Mouse (Mus musculus) thymus, postnatal 0 days (tissue): ENCODE data around the gene Cdk6. TPM values are rescaled to one million over a fixed set of nuclear protein-coding genes. Genes with fewer than 3 reads are reported as not detected.
"Not testable (repeated sequence)": the region's sequence is repeated elsewhere in the genome, so short reads cannot be mapped to it uniquely, and the experiment has no call there.

Source experiments
- DNase-seq: peaks from one replicate; pipeline ENCODE4 v3.0.0-alpha.2; 2015; ENCODE audit warnings: low spot score
- polyA plus RNA-seq: library from polyadenylated mRNA; unstranded; fragments of >200 nt; fragmentation: Nextera tagmentation; extraction: Ambion mirVana; gene quantifications from 2 replicates; pipeline ENCODE4 v1.2.1, GENCODE M21; 2015

Gene Cdk6
- polyA plus RNA-seq, 1 experiment from 2014 or later, result 61.5 TPM

DNA sequence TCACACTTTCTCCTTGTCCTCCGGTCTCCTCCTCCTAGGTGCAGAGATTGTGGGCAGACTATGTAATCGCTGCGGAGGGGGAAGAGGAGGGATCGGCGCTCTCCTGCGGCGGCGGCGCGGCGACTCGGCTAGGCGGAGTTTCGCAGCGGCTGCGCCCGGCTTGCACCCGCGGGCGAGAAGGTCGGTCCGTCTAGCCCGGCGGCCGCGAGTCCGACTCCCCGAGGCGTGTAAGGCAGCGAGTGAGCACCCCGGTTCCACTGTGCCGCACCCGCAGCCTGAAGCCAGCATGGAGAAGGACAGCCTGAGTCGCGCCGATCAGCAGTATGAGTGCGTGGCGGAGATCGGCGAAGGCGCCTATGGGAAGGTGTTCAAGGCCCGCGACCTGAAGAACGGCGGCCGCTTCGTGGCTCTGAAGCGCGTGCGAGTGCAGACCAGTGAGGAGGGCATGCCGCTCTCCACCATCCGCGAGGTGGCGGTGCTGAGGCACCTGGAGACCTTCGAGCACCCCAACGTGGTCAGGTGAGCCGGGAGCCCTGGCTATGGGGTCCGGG lies 2.9 kb downstream of the Cdk6 start:
- DNase-seq, result peak; percentile 83

DNA sequence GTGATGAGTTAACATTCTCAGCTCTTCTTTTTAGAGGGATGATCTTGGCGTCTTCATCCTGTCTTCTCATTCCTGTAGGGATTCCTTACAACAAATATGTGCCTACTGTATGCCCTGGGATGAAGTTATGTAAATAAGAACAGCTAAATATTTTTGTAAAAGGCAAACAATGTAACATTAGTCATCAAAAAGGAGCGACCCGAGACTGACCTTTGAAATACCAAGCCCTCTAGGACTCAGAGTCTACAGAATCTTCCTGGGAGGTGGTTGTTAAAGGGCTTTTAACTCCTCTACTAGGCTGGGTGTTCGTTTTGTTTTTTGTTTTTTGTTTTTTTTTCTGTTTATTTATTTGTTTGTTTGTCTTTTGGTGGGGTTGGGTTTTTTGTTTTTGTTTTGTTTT lies 4.3 kb downstream of the Cdk6 start:
- not testable (repeated sequence) for DNase-seq

DNA sequence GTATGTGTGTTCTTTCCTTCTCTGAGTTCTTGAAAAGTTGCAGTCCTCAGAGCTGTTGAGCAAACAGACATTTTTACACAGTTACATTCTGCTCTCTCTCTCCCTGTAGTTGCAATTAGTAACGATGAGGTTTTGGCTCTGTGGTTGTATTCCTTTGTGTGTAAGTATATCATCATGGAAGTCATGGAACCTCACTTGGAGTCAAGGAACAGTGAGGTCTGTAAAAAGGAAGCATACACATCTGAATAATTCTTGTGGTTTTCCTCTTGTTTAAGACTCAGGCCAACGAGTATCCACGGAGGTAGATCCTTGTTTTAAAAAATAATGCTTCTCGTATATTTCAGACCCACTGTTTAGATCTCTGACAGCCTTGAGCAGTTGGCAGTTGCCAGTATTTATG lies 8.1 kb downstream of the Cdk6 start:
- DNase-seq, result not testable (repeated sequence)

DNA sequence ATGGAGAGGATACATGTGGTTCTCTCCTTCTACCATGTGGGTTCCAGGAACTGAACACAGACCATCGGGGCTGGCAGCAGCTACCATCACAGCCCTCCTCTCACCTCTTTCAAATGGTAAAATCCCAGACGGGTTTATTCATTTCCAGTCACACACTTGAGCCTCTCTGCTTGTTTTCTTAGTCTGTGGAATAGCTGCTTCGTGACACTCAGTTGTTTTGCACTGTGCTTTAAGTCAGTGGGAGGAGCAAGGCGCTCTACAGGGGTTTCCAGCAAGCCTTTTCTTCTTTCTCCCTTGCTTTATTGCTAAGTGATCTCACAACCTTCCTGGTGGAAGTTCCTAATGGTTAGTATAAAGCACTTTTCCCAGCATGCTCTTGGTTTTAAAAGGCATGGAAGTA lies 10.6 kb downstream of the Cdk6 start:
- DNase-seq, result not testable (repeated sequence)

DNA sequence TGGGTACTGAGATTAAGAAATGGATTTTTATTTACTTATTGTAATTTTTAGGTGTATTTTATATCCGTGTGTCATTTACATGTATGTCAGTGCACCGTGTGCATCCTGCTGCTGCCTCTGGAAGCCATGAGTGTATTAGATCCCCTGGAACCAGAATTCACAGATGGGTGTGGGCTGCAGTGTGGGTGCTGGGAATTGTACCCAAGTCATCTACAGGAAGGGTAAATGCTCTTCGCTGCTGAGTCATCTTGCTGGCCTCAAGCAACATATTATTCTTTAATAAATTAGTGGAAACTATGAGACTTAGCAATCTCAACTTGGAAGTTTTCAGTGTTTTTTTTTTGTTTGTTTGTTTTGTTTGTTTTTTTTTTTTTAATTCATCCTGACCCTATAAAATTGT lies 11.0 kb downstream of the Cdk6 start:
- no peak for DNase-seq

DNA sequence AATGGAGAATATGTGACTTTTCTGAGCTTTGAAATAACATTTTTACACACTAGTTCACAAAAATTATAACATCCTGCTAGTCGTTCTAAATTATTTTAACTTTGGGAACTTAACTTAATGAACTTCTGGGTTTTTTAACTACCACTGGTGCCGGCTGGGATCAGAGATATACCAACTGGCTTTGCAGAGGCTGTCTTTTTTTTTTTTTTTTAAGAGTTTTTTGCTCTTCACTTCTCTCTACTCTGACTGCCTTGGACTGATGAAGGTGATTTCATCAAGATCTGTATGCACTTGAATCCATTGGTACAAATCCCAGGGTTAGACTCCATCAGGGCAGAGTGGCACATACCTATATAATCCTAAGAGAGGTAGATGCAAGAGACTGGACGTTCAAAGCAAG lies 11.5 kb downstream of the Cdk6 start:
- no peak for DNase-seq

DNA sequence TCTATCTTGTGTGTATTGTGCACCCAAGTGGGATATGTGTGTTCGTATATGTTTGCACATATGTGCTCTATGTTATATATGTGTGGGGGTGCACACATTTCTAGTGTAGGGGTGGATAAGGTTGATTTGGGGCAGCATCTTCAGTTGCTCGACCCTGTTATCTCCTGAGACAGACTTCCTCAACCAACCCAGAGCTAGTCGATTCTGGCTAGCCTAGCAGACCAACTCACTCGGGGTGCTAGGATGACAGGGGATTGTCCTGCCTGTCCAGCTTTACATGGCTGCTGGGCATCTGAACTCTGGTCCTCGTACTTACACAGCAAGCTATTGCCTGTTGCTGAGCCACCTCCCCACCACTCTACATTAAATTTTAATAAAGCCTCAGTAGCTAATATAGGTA lies 13.0 kb downstream of the Cdk6 start:
- DNase-seq, result no peak

DNA sequence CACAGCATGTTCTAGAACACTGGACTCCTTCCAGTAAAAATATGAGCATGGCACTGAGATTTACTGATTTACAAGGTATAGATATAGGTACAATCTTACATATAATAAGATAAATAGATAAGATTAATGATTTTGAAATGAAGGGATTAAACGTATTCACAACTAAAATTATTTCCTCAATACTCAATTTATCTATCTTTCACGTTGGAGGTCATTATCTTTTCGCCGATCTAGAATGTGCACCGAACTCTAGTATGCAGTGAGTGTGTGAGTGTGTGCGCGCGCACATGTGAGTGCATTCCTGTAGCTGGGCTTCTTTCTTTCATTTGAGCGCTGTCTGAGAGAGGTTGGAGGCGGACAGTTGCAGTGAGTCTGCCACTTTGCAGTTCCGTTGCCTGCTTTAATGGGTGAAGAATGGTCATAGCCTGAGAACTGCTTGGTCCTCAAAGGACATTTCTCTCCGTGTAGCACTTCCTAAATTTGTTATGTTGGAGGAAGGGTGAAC lies 13.8 kb downstream of the Cdk6 start:
- no peak for DNase-seq

DNA sequence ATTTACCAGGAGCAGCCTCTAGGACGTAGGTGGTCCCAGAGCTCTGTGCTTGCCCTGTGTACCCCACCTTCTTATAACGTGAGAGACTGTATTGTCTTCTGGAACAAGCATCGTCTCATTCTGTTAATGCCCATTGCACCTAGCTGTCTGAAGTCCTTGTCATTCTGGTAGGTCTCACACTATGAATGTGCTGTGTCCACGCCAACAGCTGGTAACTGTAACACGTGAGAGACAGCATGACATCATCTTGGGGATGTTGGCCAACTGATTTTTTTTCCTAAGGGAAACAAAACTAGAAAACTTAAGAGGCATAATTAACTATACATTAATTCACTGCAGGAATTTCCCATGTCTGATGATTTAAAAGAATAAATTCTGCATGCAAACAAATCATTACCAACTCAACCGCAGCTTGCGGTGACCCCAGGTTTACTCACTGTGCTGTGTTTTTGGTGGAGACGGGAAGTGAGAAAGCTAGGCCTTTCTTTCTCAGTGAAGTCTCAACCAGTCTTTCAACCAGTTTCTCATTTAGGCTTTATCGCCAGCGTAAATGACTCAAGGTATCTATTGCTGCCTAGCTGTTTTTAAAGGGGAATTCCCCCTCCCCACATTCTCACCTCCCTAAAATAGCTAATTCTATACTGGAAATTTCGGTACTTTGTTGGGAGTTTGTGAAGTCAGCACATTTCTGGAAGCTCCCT lies 14.4 kb downstream of the Cdk6 start:
- peak; percentile 25 for DNase-seq

DNA sequence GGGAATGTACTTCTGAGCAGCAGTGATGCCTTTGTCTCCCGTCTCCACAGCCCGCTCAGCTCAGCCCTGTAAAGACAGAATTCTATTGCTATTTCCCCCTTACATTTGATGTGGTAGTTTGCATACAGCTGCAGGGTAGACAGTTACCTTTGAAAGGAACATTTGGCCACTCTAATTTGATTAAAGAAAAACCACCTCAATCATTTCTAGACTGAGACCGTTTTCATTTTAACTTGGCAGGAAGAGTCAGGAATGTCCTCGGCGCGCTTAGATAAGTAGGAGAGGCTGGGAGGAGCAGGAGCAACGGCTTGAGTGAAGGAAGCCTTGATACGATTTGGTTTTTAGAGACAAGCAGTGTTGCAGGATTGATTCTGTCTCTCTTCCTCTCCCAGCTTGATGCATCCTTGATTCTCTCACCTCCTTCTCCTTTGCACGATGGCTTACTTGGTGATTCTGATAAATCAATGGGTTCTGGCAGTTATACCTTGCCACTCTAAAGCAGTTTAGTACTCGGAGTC lies 15.0 kb downstream of the Cdk6 start:
- DNase-seq, result peak; percentile 21

DNA sequence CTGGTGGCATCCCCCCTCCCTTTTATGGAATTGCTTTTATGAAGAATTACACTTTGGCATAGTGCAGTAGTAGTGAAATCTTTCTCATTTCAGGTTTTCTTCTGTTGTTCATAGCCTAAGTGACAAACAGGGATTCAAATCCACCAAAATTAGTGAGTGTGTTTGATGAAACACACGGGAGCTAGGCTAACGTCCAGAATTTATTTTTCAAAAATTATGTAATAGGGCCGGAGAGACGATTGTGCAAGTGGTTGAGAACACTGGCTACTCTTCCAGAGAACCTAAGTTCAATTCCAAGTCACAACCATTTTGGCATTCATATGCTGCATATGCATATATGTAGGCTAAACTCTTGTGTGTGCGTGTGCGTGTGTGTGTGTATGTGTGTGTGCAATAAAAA lies 16.2 kb downstream of the Cdk6 start:
- no peak for DNase-seq

DNA sequence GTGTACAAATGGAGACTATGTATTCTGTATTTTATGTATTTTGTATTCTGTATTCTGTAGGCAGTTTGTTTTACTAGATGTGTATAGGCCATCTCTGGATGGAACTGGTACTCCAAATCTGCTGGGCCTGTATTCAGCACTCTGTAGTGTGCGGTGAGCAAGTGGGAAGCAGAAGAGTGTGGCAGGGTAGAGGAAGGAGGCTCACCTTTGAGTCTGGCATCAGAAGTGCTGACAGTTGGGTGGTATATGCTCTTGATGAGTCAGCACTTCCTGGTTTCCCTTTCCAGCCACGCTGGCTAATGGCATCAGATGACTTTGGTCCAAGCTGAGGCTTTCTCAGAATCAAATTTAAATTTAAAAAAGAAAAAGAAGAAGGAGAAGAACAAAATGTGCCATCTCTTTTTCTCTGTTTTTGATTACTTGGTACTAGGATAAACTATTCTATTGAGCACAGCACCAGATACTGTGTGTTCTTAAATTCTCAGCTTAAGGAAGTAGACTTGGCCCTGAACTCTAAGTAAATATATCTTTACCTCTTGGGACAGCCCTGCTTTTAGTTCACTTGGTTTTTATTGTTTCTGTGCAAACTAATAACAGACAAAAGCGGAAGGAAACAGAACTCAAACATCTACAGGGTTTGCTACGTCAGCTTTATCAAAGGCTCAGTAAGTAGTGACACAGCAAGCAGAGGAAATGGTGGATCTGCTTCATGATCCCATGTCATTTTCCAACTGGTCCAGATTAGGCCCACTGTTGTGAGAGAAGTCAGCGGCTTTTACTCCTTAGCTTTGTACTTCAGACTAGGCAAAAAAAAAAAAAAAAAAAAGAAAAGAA lies 17.6 kb downstream of the Cdk6 start:
- DNase-seq, result no peak

DNA sequence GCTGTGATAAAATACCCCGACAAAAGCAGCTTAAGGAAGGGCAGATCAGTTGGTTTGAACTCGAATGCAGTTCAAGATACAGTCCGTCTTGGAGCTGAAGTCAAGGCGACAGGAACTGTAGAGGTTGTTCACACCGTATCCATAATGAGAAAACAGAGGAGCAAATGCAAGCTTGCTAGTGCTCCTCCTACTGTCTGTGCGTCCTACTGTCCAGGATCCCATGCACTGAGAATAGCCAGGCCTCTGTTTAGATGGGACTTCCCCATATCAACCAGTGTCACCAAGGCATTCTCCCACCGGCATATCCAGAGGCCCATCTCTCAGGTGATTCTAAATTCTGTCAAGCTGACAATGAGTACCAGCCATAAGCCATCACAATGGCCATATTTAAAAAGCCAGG lies 18.6 kb downstream of the Cdk6 start:
- DNase-seq, result no peak

DNA sequence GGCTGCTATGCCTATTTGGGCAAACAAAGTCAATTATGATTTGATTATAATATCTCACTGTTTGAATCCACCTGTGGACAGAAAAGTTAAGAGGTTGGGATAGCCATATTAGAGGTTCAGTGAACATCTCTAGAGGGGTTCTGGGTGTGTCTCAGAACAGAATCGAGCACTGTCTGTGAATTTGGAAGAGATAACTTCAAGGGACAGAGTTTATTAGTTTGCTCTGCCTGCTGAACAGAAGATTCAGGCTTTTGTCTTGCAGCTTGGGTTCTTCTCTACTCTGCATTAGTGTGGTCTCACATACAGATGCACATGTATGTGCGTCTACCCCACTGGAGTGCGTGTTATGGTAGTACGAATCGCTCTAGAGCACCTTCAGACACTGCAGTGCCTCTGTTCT lies 20.0 kb downstream of the Cdk6 start:
- no peak for DNase-seq

DNA sequence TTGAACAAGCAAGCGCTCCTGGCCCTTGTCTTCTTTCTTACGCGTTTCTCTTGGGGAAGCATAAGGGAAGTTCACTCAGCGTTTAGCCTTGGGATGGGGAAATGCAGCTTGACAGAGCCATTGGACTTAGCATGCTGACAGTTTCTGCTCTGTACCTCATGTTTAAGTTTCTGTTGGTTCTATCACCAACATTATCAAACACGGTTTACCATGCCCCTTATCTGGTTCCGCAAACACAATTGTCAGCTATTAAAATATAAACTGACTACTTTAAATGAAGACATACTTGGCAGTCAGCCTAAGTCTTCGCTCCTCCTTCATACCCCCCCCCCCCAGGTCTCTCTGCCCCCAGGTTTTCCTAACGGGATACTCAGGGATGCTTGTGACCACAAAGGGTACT lies 20.8 kb downstream of the Cdk6 start:
- no peak for DNase-seq

DNA sequence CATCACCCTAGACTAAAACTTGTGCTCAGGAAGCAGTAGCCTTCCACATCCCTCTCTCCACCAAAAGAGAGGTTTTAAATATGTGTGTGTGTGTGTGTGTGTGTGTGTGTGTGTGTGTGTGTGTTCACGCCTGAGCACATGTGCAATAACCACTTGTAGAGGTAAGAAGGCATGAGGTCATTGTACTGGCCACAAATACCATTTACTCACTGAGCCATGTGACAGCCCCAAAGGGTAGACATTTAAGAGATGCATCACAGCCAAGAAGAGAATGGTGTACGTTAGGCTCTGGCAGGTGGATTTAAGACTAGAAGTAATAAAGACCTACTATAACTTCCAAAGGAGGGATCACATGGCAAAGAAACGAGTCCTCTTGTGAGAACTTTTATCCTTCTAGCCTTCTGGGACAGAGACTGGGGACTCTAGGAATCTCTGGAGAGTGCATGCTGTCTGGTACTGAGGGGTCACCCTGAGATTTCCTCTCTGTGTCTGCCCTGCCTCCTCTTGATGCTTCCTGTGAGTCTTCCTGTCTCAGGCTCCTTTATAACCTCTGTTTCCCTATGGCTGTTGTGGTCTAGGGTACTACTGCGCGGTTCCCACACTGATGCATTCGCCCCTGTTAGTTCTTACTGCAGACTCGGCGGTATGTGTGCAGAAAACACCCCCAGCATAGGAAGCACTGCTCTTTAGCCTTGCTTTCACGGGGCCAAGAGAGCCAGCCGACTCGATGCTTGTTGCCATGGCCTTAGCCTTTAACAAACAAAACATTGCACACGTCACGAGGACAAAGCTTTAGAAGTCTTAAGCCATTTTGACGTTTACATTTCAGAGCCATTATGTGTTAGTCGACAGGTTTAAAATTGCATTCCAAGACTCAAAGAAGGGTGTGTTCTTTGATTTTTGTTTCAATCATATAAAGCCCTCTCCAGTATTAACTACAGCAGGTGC lies 22.0 kb downstream of the Cdk6 start:
- peak; percentile 15 for DNase-seq

DNA sequence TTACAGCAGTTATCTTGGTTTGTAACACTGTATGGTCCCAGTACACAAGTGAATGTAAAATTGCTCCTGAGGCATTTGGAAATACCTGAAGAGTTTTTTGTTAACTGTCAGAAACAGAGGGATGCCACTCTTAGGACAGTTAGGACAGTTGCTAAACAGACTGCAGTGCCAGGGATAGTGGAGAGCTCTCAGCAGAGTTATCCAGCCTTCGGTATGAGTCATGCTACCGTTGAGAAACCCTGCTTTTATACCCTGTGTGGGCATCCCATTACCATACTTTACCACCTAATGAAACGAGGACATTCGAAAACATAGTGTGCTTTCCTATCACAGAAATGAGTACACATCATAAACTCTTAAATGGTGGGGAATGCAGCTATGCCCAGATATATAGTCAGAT lies 25.8 kb downstream of the Cdk6 start:
- no peak for DNase-seq

DNA sequence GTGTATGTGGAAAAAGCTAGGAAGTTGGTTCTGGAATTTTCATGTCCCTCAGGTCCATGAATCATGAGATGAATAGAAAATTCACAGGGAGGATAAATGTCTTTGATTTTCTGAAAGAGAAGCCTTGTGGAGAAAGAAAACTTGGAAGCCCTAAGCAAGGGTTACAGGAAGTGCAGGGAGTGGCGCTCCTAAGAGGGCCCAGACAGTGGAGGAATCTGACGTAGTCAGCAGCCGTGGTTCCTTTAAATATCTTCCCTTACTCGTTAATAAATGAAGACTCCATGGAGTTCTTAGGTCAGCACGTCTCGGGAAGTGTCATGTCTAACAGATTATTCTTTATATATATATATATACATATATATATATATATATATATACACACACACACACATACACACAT lies 28.0 kb downstream of the Cdk6 start:
- DNase-seq, result no peak

DNA sequence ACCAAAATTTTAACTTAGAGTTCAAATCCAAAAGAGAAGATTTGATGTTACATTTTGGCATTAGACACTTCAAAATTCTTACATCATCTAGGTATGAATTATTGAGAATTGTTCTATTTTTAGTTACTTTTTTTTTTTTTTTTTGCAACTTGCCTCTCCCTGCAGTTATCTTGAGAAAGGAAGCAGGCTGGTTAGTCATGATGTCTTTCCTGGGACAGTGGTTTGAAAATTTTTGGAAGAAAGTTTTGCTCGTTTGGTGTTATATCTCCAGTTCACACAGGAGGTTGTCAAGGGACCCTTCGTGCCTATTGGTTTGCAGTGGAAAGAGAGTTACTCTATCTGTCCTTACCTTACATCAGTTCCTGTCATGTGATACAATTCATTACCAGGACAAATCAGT lies 29.9 kb downstream of the Cdk6 start:
- DNase-seq, result no peak

DNA sequence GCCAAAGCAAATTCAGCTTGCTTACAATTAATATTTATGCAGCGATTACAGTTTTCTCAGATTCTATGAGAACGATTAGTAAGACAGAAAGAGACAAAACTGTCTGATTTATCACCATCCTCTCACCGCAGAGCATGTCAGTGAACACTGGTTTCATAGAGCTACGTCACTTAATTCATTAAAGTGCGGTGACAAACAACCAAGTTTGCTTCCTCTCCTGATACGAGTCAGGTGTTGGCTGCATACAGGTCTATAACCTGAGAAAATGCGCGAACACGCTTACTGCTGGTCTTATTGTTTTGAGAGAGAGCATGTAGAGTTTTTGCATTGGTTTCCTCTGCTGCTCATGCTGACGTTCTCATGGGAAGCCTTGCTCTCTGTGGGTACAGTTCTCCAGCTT lies 31.9 kb downstream of the Cdk6 start:
- no peak for DNase-seq

DNA sequence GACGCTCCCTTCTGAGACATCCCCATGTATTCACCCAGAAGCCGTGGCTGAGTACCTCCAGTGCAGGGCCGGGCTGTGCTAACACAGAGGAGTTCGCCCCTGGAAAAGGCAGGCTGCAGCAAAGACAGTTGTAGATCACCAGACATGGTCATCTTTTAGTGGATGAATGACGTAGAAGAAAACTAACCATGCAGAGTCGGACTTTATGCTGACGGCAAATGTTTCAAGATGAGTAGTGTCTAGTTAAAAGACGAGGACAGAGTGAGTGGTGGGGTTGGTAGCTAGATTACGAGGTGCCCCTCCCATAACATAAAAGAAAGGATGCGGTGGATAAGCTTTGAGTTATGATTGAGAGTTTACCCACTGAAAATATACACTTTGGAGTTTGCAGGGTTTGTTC lies 33.5 kb downstream of the Cdk6 start:
- DNase-seq, result no peak
